Mouse (Mus musculus) forebrain, embryonic 16.5 days (tissue): ENCODE results near the gene Clmp. TPM values are rescaled to one million over a fixed set of nuclear protein-coding genes. Genes with fewer than 3 reads are reported as not detected.

Experiments
- ATAC-seq: fragments of 200-750 bp; cut with Nextera tagmentation; 2 replicates; pipeline ENCODE4 v1.8.0; 2017; ENCODE audit warnings: mild to moderate bottlenecking, moderate library complexity
- H3K27ac ChIP-seq: fragments of 300-500 bp; sonication (generic); 2 replicates; pipeline ENCODE4 v1.5.1; 2014; ENCODE audit warnings: low read length, control low read depth
- H3K27me3 ChIP-seq: fragments of 300-500 bp; sonication (generic); replicated peaks from 2 replicates; pipeline ENCODE4 v1.6.1; 2014; ENCODE audit warnings: low read length; ENCODE audit not compliant: control insufficient read depth, insufficient read depth
- H3K36me3 ChIP-seq: fragments of 300-500 bp; sonication (generic); 2 replicates; pipeline ENCODE4 v1.6.1; 2014; ENCODE audit not compliant: control insufficient read depth, insufficient read depth
- H3K4me1 ChIP-seq: fragments of 300-500 bp; sonication (generic); replicated peaks from 2 replicates; pipeline ENCODE4 v1.6.1; 2014; ENCODE audit warnings: low read length; ENCODE audit not compliant: control insufficient read depth, insufficient read depth
- H3K4me2 ChIP-seq: fragments of 300-500 bp; sonication (generic); 2 replicates; pipeline ENCODE4 v1.6.1; 2014; ENCODE audit warnings: mild to moderate bottlenecking, low read length, control low read depth
- H3K4me3 ChIP-seq: fragments of 300-500 bp; sonication (generic); replicated peaks from 2 replicates; pipeline ENCODE4 v1.5.1; 2014; ENCODE audit warnings: mild to moderate bottlenecking, low read length, control low read depth
- H3K9ac ChIP-seq: fragments of 300-500 bp; sonication (generic); replicated peaks from 2 replicates; pipeline ENCODE4 v1.6.1; 2014; ENCODE audit warnings: low read depth, low read length, control low read depth
- H3K9me3 ChIP-seq: fragments of 300-500 bp; sonication (generic); 2 replicates; pipeline ENCODE4 v1.6.1; 2016; ENCODE audit warnings: low read length; ENCODE audit not compliant: control insufficient read depth
- WGBS: fragments of 180-500 bp; shearing (Covaris S2); extraction: QIAGEN DNeasy Blood & Tissue Kit; methylation state at CpG from one replicate; pipeline ENCODE4 v1.1.7; 2014; 5-methylcytosine and 5-hydroxymethylcytosine counted together
- polyA plus RNA-seq: library from polyadenylated mRNA; unstranded; fragments of >200 nt; fragmentation: Nextera tagmentation; extraction: Ambion mirVana; gene quantifications from 2 replicates; pipeline ENCODE4 v1.2.1, GENCODE M21; 2015

Gene Clmp
- polyA plus RNA-seq, 1 experiment from 2014 or later, result 64.7 TPM

GRCm38 (mm10) chr9:40649983-40650382, 35.8 kb upstream of the Clmp start:
- WGBS, result 57% methylated on average over 6 of the region's 6 CpGs
- no peaks in the 10 kb centered on the region for H3K36me3 ChIP-seq
- no peaks in the 10 kb centered on the region for H3K27me3 ChIP-seq
- no peak overlapping the region for H3K4me3 ChIP-seq
- H3K4me1 ChIP-seq, result no peaks in the 10 kb centered on the region; the same call in 1 of the 2 replicates
- ATAC-seq, result no peak
- no peak overlapping the region for H3K9ac ChIP-seq
- H3K9me3 ChIP-seq, result no peaks in the 10 kb centered on the region
- no peak overlapping the region for H3K4me2 ChIP-seq
- no peak overlapping the region for H3K27ac ChIP-seq

GRCm38 (mm10) chr9:40651239-40651859, 34.4 kb upstream of the Clmp start:
- Histone ChIP-seq H3K4me2 (no peak overlapping the region), H3K9me3 (no peaks in the 10 kb centered on the region), H3K27me3 (no peaks in the 10 kb centered on the region), H3K9ac (no peak overlapping the region), H3K36me3 (no peaks in the 10 kb centered on the region), H3K27ac (no peak overlapping the region), H3K4me3 (no peak overlapping the region), H3K4me1 (no peaks in the 10 kb centered on the region; the same call in 1 of the 2 replicates)
- WGBS, result 82% methylated on average over 4 of the region's 4 CpGs
- ATAC-seq, result no peak

- Histone ChIP-seq H3K9ac (no peak overlapping the region), H3K9me3 (no peaks in the 10 kb centered on the region), H3K27me3 (no peaks in the 10 kb centered on the region), H3K4me1 (no peaks in the 10 kb centered on the region; the same call in 1 of the 2 replicates), H3K27ac (no peak overlapping the region), H3K36me3 (no peaks in the 10 kb centered on the region), H3K4me3 (no peak overlapping the region), H3K4me2 (no peak overlapping the region)
- 47% methylated on average over 9 of the region's 9 CpGs for WGBS
- ATAC-seq, result no peak
Measured at GRCm38 (mm10) chr9:40652757-40653156, 33.0 kb upstream of the Clmp start.

- 76% methylated on average over 9 of the region's 9 CpGs for WGBS
- no peaks in the 10 kb centered on the region for H3K27me3 ChIP-seq
- H3K4me1 ChIP-seq, result no peaks in the 10 kb centered on the region
- H3K9me3 ChIP-seq, result no peaks in the 10 kb centered on the region
- no peaks in the 10 kb centered on the region for H3K36me3 ChIP-seq
- no peak overlapping the region for H3K4me2 ChIP-seq
- no peak for ATAC-seq
- H3K9ac ChIP-seq, result no peak overlapping the region
- no peak overlapping the region for H3K27ac ChIP-seq
- H3K4me3 ChIP-seq, result no peak overlapping the region
Measured at GRCm38 (mm10) chr9:40666190-40666803, 19.5 kb upstream of the Clmp start.

GRCm38 (mm10) chr9:40670313-40670712, 15.4 kb upstream of the Clmp start, which contains the start of gene Gm21915:
Gm21915 (plus strand) TSS chr9:40670613.
- no peak for ATAC-seq
- Histone ChIP-seq H3K9me3 (no peaks in the 10 kb centered on the region), H3K4me3 (no peak within 1 kb of the TSS), H3K9ac (no peak within 1 kb of the TSS), H3K27me3 (no peaks in the 10 kb centered on the region), H3K4me1 (no peaks in the 10 kb centered on the region; the same call in 1 of the 2 replicates), H3K4me2 (no peak within 1 kb of the TSS), H3K27ac (no peak within 1 kb of the TSS), H3K36me3 (no peaks in the 10 kb centered on the region)
- WGBS, result 82% methylated on average over 3 of the region's 3 CpGs

- 35% methylated on average over 4 of the region's 4 CpGs for WGBS
- Histone ChIP-seq H3K9ac (no peak overlapping the region), H3K27me3 (no peaks in the 10 kb centered on the region), H3K36me3 (no peaks in the 10 kb centered on the region), H3K4me1 (no peaks in the 10 kb centered on the region; the same call in 1 of the 2 replicates), H3K9me3 (no peaks in the 10 kb centered on the region), H3K27ac (no peak overlapping the region), H3K4me2 (no peak overlapping the region), H3K4me3 (no peak overlapping the region)
- ATAC-seq, result 0 out of 2 replicates have a peak, but pooled peaks have one; percentile 50
Measured at GRCm38 (mm10) chr9:40671323-40671930, 14.3 kb upstream of the Clmp start.

GRCm38 (mm10) chr9:40675203-40675958, 10.4 kb upstream of the Clmp start:
- Histone ChIP-seq H3K27ac (no peak overlapping the region), H3K4me2 (no peak overlapping the region), H3K9me3 (no peaks in the 10 kb centered on the region), H3K9ac (no peak overlapping the region), H3K4me1 (no peaks in the 10 kb centered on the region; the same call in 1 of the 2 replicates), H3K27me3 (no peaks in the 10 kb centered on the region), H3K4me3 (no peak overlapping the region), H3K36me3 (no peaks in the 10 kb centered on the region)
- 85% methylated on average over 12 of the region's 12 CpGs for WGBS
- ATAC-seq, result no peak

- Histone ChIP-seq H3K27me3 (no peaks in the 10 kb centered on the region), H3K9me3 (no peaks in the 10 kb centered on the region), H3K4me3 (no peak overlapping the region), H3K9ac (no peak overlapping the region), H3K27ac (no peak overlapping the region), H3K36me3 (no peaks in the 10 kb centered on the region), H3K4me2 (no peak overlapping the region), H3K4me1 (no peaks in the 10 kb centered on the region)
- ATAC-seq, result no peak
- 77% methylated on average over 4 of the region's 4 CpGs for WGBS
Measured at GRCm38 (mm10) chr9:40678653-40679052, 7.1 kb upstream of the Clmp start.

- Histone ChIP-seq H3K4me3 (peak overlapping the region; percentile 57), H3K4me1 (peaks cover 27% of the 10 kb centered on the region), H3K36me3 (no peaks in the 10 kb centered on the region), H3K27me3 (no peaks in the 10 kb centered on the region), H3K9me3 (no peaks in the 10 kb centered on the region), H3K4me2 (peak overlapping the region; percentile 66), H3K27ac (peak overlapping the region; percentile 92), H3K9ac (peak overlapping the region; percentile 78)
- ATAC-seq, result peak; percentile 70
- WGBS, result under 1% methylated on average over 23 of the region's 23 CpGs
Measured at GRCm38 (mm10) chr9:40686421-40686899, 698 bp downstream of the Clmp start.
